Mouse (Mus musculus) cerebellum, adult 2 months (tissue): ENCODE data around the gene 9930111J21Rik1.
"Not testable (repeated sequence)": the region's sequence is repeated elsewhere in the genome, so short reads cannot be mapped to it uniquely, and the experiment has no call there.

ENCODE experiments used
- CTCF ChIP-seq: fragments of 200-500 bp; IDR thresholded peaks from 2 replicates; pipeline ENCODE4 v1.5.1; 2011; ENCODE audit warnings: low read depth, mild to moderate bottlenecking, control low read depth, low read length, moderate library complexity, borderline replicate concordance; ENCODE audit not compliant: insufficient read depth
- POLR2A ChIP-seq: fragments of 200-500 bp; IDR thresholded peaks from 2 replicates; pipeline ENCODE4 v1.6.1; 2011; ENCODE audit warnings: low read length, control low read depth, borderline replicate concordance; ENCODE audit not compliant: insufficient read depth

GRCm38 (mm10) chr11:48923818-48924217, 55.4 kb downstream of the 9930111J21Rik1 start:
- not testable (repeated sequence) for TF ChIP-seq POLR2A, CTCF
